Mouse (Mus musculus): Measurements from ENCODE around the gene Auts2. TPM values are rescaled to one million over a fixed set of nuclear protein-coding genes. Genes with fewer than 3 reads are reported as not detected.
A peak's percentile ranks its signal among the peaks of the same experiment; 100 is the strongest.

Auts2 gene
- polyA plus RNA-seq, 1 experiment from 2014 or later = 80.6 TPM

- ATAC-seq (ENCODE audit: low FRiP score, low read depth) = no peak
These were observed 327.0 kb downstream of the Auts2 start for GRCm38 (mm10) chr5:132216143-132216542.

GRCm38 (mm10) chr5:132212446-132212845 is 330.7 kb downstream of the Auts2 start:
- Histone ChIP-seq H3K9ac (replicated peaks) (no peak overlapping the region), H3K36me3 (no peaks in the 10 kb centered on the region), H3K4me1 (peaks cover 7% of the 10 kb centered on the region), H3K9me3 (no peaks in the 10 kb centered on the region), H3K27ac (replicated peaks) (no peak overlapping the region), H3K27me3 (no peaks in the 10 kb centered on the region), H3K4me3 (no peak overlapping the region), H3K4me2 (replicated peaks) (no peak overlapping the region)
- no peak for ATAC-seq (ENCODE audit: low FRiP score, low read depth)
- 86% methylated on average over 2 of the region's 2 CpGs for WGBS

More at GRCm38 (mm10) chr5:132216143-132216542, 327.0 kb downstream of the Auts2 start:
- peaks cover 2% of the 10 kb centered on the region; the same call in 1 of the 2 replicates for H3K27me3 ChIP-seq
- no peak overlapping the region for H3K9ac ChIP-seq (replicated peaks)
- no peak overlapping the region for H3K4me2 ChIP-seq (replicated peaks)
- H3K27ac ChIP-seq (replicated peaks) = no peak overlapping the region
- H3K4me3 ChIP-seq = no peak overlapping the region
- peaks cover 8% of the 10 kb centered on the region; the same call in 1 of the 2 replicates for H3K4me1 ChIP-seq
- no peaks in the 10 kb centered on the region for H3K36me3 ChIP-seq
- 100% methylated on average over 2 of the region's 2 CpGs for WGBS
- H3K9me3 ChIP-seq = no peaks in the 10 kb centered on the region

GRCm38 (mm10) chr5:132209694-132210093 is 333.4 kb downstream of the Auts2 start:
- no peak overlapping the region for H3K4me3 ChIP-seq
- ATAC-seq (ENCODE audit: low FRiP score, low read depth) = no peak
- no peaks in the 10 kb centered on the region for H3K27me3 ChIP-seq
- no peak overlapping the region for H3K27ac ChIP-seq (replicated peaks)
- no peaks in the 10 kb centered on the region for H3K9me3 ChIP-seq
- H3K9ac ChIP-seq (replicated peaks) = no peak overlapping the region
- H3K4me1 ChIP-seq = peaks cover 8% of the 10 kb centered on the region
- H3K36me3 ChIP-seq = no peaks in the 10 kb centered on the region
- H3K4me2 ChIP-seq (replicated peaks) = no peak overlapping the region

GRCm38 (mm10) chr5:132206220-132206619 is 336.9 kb downstream of the Auts2 start:
- Histone ChIP-seq H3K36me3 (no peaks in the 10 kb centered on the region), H3K4me3 (no peak overlapping the region), H3K4me2 (replicated peaks) (no peak overlapping the region), H3K27ac (replicated peaks) (no peak overlapping the region), H3K9ac (replicated peaks) (no peak overlapping the region), H3K27me3 (no peaks in the 10 kb centered on the region), H3K4me1 (peaks cover 23% of the 10 kb centered on the region), H3K9me3 (no peaks in the 10 kb centered on the region)
- 97% methylated on average over 1 of the region's 1 CpGs for WGBS
- ATAC-seq (ENCODE audit: low FRiP score, low read depth) = no peak

DNA sequence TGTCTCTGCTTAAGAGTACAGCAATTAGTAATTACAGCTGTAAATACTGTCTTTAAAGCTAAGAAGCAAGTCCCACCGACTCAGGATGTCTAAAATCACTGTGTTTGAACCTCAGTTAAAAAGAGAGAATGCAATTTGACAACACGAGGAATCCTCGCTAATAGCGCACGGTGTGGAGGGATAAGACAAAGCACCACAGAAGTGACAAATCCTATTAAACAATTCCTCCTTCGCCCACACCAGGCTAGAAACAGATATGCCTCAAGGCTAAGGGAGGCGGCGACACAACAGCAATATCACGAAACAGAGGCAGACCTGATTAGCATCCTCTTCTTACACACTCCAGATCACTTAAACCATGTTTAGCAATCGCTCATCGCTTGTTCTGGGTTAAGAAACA is 339.3 kb downstream of the Auts2 start:
- no peak for ATAC-seq (ENCODE audit: low FRiP score, low read depth)
- Histone ChIP-seq H3K9me3 (no peaks in the 10 kb centered on the region), H3K4me1 (peaks cover 32% of the 10 kb centered on the region), H3K9ac (replicated peaks) (no peak overlapping the region), H3K36me3 (no peaks in the 10 kb centered on the region), H3K27ac (replicated peaks) (peak overlapping the region; percentile 52; the same call in 1 of the 2 replicates), H3K27me3 (no peaks in the 10 kb centered on the region), H3K4me2 (replicated peaks) (no peak overlapping the region), H3K4me3 (no peak overlapping the region)
- WGBS = 53% methylated on average over 11 of the region's 11 CpGs

DNA sequence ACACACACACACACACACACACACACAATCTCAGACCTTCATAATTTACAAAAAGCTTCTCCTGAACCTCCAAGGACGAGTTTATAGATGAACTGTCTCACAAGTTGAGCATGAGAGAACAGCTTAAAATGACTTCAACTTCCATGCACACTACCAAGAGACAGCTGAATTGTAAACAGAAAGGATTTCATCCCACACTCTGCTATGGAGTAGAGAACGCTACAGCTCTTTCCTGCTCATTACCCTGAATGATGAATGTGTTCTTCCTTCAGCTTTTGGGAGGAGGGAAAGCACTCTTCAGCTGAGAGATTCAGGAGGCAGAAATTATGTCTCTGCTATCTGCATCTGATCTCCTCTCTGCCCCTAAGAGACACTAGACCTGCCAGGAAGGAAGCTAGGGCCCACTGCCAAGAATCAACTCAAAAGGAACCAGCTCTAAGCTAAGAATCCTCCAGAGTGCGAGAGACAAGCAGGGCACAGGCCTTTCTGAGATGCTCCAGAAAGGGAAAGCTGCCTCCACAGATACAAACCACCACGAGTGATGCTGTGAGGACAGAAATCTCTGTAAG is 342.0 kb downstream of the Auts2 start:
- no peak overlapping the region for H3K4me2 ChIP-seq (replicated peaks)
- H3K27ac ChIP-seq (replicated peaks) = no peak overlapping the region
- H3K27me3 ChIP-seq = no peaks in the 10 kb centered on the region
- no peak for ATAC-seq (ENCODE audit: low FRiP score, low read depth)
- H3K4me3 ChIP-seq = no peak overlapping the region
- H3K9me3 ChIP-seq = no peaks in the 10 kb centered on the region
- peaks cover 32% of the 10 kb centered on the region for H3K4me1 ChIP-seq
- no peaks in the 10 kb centered on the region for H3K36me3 ChIP-seq
- H3K9ac ChIP-seq (replicated peaks) = no peak overlapping the region
- 80% methylated on average over 4 of the region's 4 CpGs for WGBS

DNA sequence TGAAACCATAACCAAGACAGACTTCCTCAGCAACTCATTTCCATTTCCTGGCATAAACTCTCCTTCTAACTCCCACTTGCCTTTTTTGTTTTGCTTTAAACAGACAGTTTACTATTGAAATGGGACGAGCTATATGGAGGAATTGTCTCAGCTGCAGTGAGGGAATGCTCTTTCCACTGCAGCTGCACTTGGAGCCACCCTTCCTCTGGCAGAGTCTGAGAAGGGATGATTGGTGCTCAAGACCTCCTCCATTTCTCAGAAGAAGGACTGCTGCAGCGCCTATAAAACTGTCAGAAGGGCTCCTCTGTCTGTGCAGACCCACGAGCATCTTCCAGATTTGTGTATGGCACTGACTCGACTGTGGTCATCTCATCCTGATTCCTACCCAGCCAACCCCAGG is 342.5 kb downstream of the Auts2 start:
- H3K4me2 ChIP-seq (replicated peaks) = no peak overlapping the region
- no peaks in the 10 kb centered on the region for H3K27me3 ChIP-seq
- WGBS = 84% methylated on average over 4 of the region's 4 CpGs
- no peak overlapping the region for H3K4me3 ChIP-seq
- H3K9ac ChIP-seq (replicated peaks) = no peak overlapping the region
- no peak for ATAC-seq (ENCODE audit: low FRiP score, low read depth)
- no peak overlapping the region for H3K27ac ChIP-seq (replicated peaks)
- peaks cover 32% of the 10 kb centered on the region for H3K4me1 ChIP-seq
- H3K9me3 ChIP-seq = no peaks in the 10 kb centered on the region
- H3K36me3 ChIP-seq = no peaks in the 10 kb centered on the region

DNA sequence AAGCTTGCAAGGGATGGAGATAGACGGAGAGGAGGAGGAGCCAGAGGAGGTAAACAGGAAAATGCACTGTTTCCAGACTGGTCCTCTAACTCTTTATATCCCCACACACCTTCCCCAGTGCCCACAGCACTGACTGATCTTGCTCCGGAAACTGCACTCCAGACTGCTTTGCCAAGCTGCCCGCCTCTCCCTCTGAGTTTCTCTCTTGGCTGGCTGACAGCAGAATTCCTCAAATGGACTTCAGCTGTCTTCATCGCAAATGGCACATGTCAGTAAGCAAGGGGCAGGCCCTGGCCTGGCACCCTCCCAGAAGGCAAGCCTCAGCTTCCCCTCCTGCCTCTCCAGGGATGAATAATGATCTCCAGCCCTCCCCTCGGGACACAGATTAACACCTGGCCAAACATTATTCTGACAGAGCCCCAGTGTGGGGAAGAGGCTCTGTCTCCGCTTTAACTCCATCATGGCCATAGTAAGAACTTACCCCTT is 348.1 kb downstream of the Auts2 start:
- Histone ChIP-seq H3K36me3 (no peaks in the 10 kb centered on the region), H3K9ac (replicated peaks) (no peak overlapping the region), H3K4me3 (no peak overlapping the region), H3K9me3 (no peaks in the 10 kb centered on the region), H3K27ac (replicated peaks) (peak overlapping the region; percentile 35; the same call in 1 of the 2 replicates), H3K27me3 (no peaks in the 10 kb centered on the region), H3K4me1 (peaks cover 15% of the 10 kb centered on the region), H3K4me2 (replicated peaks) (no peak overlapping the region)
- WGBS = 48% methylated on average over 6 of the region's 6 CpGs
- ATAC-seq (ENCODE audit: low FRiP score, low read depth) = no peak

GRCm38 (mm10) chr5:132190190-132190589 is 353.0 kb downstream of the Auts2 start:
- 91% methylated on average over 4 of the region's 4 CpGs for WGBS
- no peak overlapping the region for H3K4me2 ChIP-seq (replicated peaks)
- no peak overlapping the region for H3K9ac ChIP-seq (replicated peaks)
- no peak overlapping the region for H3K27ac ChIP-seq (replicated peaks)
- no peak for ATAC-seq (ENCODE audit: low FRiP score, low read depth)
- H3K36me3 ChIP-seq = no peaks in the 10 kb centered on the region
- H3K9me3 ChIP-seq = no peaks in the 10 kb centered on the region
- H3K4me3 ChIP-seq = no peak overlapping the region
- peaks cover 33% of the 10 kb centered on the region for H3K4me1 ChIP-seq
- no peaks in the 10 kb centered on the region for H3K27me3 ChIP-seq

DNA sequence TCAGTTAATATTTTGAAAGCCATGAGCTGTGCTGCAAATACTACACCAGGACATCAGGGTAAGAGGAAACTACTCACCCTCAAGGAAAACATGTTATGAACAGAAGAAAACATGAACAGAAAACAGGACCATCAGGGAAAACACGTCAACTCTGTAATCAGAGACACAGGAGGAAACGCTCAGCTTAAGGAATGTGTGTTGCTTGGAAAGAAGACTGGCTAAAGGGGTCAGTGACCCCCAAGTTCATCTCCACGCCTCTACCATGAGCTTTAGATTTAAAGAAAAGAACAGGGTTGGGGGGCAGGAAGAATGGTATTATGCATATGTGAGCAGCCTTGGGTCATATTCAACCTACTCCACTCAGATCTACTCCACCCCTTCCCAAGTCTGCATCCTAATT is 356.5 kb downstream of the Auts2 start:
- WGBS = 12% methylated on average over 3 of the region's 3 CpGs
- Histone ChIP-seq H3K4me1 (peaks cover 34% of the 10 kb centered on the region), H3K27ac (replicated peaks) (no peak overlapping the region)

DNA sequence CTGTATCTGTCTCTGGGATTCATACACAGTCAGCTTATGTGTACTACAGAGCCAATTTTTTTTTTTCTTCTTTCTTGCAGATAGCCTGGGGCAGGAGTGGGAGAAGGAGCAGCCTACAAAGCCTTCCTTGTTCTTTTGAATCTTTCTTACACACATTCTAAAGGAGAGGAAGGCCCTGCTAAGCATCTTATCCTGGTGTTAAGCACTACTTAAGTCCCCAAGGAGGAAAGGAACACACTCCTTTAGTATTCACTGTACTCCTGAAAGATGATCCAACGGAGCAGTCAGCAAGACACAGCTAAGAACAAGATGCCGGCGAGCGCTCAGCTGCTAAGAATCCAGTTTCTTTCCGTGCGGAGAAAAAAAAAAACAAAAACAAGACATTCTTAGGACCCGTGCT is 356.9 kb downstream of the Auts2 start:
- no peak for ATAC-seq (ENCODE audit: low FRiP score, low read depth)
- Histone ChIP-seq H3K4me3 (no peak overlapping the region), H3K4me1 (peaks cover 34% of the 10 kb centered on the region), H3K36me3 (no peaks in the 10 kb centered on the region), H3K9me3 (no peaks in the 10 kb centered on the region), H3K27ac (replicated peaks) (0 out of 2 replicates have a peak overlapping the region, but pooled peaks have one; percentile 20), H3K27me3 (no peaks in the 10 kb centered on the region), H3K4me2 (replicated peaks) (no peak overlapping the region), H3K9ac (replicated peaks) (no peak overlapping the region)
- 23% methylated on average over 7 of the region's 7 CpGs for WGBS

More for the DNA sequence above, 356.5 kb downstream of the Auts2 start:
- Histone ChIP-seq H3K4me3 (no peak overlapping the region), H3K4me2 (replicated peaks) (no peak overlapping the region), H3K27me3 (no peaks in the 10 kb centered on the region), H3K9ac (replicated peaks) (no peak overlapping the region), H3K36me3 (no peaks in the 10 kb centered on the region), H3K9me3 (no peaks in the 10 kb centered on the region)
- no peak for ATAC-seq (ENCODE audit: low FRiP score, low read depth)

DNA sequence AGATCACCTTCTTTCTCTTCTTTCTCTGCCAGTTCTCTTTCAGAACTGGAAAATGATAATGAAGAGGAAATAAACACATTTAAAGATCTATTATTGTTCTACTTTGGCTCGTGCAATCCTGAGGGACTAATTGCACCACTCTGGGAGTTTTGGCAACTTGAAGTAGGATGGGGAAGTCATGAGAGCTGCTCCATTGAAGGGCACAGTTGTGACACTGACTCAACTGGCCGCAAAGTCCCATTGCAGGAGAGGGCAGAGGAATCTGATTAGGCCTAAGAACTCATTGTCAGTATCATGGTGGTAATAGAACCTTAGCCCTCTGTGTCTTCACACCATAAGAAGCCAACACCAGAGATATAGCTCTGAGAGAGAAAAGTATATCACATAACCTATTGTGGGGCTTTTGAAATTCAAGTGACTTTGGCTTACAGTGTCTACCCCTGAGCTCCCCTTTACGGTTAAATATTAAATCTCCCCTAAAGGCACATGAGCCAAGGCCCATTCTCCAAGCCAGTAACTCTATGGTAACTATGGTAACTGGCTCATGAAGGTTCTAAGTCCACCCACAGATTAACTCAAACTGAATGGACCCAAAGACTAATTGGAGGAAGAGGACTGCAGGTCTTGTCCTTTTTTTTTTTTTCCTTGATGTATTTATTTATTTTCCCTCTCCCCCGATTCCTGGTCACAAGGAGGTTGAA is 358.6 kb downstream of the Auts2 start:
- ATAC-seq (ENCODE audit: low FRiP score, low read depth) = no peak
- Histone ChIP-seq H3K4me1 (peaks cover 34% of the 10 kb centered on the region), H3K4me2 (replicated peaks) (no peak overlapping the region), H3K9me3 (no peaks in the 10 kb centered on the region), H3K9ac (replicated peaks) (no peak overlapping the region), H3K27me3 (no peaks in the 10 kb centered on the region), H3K4me3 (no peak overlapping the region), H3K36me3 (no peaks in the 10 kb centered on the region), H3K27ac (replicated peaks) (no peak overlapping the region)
- WGBS = 64% methylated on average over 4 of the region's 4 CpGs
